Mouse (Mus musculus) liver, postnatal 0 days (tissue): Measurements from ENCODE around the gene Egflam.

Experiments used
- CTCF ChIP-seq: sonication (generic); IDR thresholded peaks from 2 replicates; pipeline ENCODE4 v1.5.1; 2016; ENCODE audit warnings: antibody characterized with exemption, low read depth
- EP300 ChIP-seq: IDR thresholded peaks from 2 replicates; pipeline ENCODE4 v1.6.1; 2016; ENCODE audit warnings: antibody characterized with exemption, low read depth, mild to moderate bottlenecking

- TF ChIP-seq CTCF (no peak), EP300 (no peak)
Observed at GRCm38 (mm10) chr15:7217273-7217598, 181.0 kb downstream of the Egflam start.
